Mouse (Mus musculus): Measurements from ENCODE around the gene Zswim1.

The Zswim1 gene

DNA sequence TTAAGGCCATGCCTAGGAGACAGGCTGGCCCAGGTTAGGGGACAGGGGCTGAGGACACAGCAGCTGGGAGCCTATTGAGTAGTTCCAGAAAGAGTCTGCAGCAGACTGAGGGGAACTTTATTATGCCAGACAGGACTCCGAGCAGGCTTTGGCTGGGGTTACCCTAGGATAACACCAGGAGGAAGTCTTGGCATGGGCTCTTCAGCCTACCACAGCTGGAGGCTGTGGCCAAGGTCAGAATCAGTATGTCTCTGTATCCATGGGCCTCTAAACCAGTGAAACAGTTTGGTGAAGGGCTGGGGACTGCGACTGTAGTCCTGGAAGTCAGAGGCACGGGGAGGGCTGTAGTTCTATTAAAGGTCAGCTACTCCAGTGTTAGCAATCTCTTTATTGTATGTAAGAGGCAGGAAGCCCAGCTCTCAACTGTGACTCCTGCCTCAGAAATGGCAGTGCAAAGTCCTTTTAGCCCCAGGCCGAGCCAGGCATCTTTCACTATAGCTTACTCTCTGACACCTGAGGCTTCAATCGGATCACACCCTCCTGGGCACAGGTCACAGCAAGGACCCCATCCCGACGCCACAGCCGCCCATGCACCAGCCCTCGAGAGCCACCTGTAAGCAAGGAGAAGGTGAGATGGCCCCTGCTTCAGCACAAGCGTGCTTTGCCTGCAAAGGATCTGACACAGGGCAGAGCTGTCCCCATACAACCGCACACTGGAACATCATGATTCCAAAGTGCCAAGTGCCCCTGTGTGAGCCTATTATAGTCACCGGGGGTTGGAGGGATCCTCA is 29.9 kb upstream of the Zswim1 start:
- in situ Hi-C loops (cut with MboI, MseI) = loop anchor here (10.0 kb wide), 1 partner anchor 522 kb away; no protein-coding TSS in a partner anchor

- in situ Hi-C loops (cut with MboI, MseI) = loop anchor here (10.0 kb wide), 1 partner anchor 522 kb away; no protein-coding TSS in a partner anchor
These were observed 29.2 kb upstream of the Zswim1 start for GRCm38 (mm10) chr2:164793236-164793635.

DNA sequence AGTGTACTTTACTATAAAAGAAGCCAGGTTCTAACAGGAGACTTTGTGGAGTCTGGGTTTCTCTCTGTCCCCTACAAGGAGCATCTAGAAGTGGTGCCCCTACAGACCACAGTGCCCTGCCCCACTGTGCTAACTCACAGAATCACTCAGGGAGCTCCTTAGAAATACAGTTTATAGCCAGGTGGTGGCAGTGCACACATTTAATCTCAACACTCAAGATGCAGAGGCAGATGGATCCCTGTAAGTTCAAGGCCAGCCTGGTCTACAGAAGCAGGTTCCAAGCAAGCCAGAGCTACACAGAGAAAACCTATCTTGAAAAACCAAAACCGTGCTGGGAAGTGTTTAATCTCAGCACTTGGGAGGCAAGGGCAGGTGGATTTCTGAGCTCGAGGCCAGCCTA is 28.7 kb upstream of the Zswim1 start:
- in situ Hi-C loops (cut with MboI, MseI) = loop anchor here (10.0 kb wide), 1 partner anchor 521 kb away; no protein-coding TSS in a partner anchor

DNA sequence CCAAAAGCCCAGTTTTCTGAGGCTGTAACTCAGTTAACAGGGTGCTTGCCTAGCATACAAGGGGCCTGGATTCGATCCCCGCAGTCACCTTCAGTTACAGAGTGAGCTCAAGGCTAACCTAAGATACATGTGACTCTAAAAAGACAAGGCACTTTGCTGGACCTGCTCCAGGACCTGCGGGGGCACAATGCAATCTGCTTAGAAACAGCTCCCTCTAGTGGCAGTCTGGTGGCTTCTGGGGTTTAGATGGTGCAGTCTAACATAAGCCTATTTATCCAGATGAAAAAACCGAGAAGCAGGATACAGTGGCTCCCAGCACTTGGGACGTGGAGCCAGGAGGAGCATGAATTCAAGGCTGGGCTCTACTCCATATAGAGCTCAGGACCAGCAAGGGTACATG is 28.2 kb upstream of the Zswim1 start:
- in situ Hi-C loops (cut with MboI, MseI) = loop anchor here (10.0 kb wide), 1 partner anchor 521 kb away; no protein-coding TSS in a partner anchor

GRCm38 (mm10) chr2:164795868-164796267 is 26.6 kb upstream of the Zswim1 start:
- in situ Hi-C loops (cut with MboI, MseI) = loop anchor here (10.0 kb wide), 1 partner anchor 519 kb away; no protein-coding TSS in a partner anchor

GRCm38 (mm10) chr2:164798554-164798953 is 23.9 kb upstream of the Zswim1 start:
- in situ Hi-C loops (cut with MboI, MseI) = loop anchor here (10.0 kb wide), 1 partner anchor 516 kb away; no protein-coding TSS in a partner anchor

GRCm38 (mm10) chr2:164800252-164801004 is 22.1 kb upstream of the Zswim1 start:
- in situ Hi-C loops (cut with MboI, MseI) = no loop called here

DNA sequence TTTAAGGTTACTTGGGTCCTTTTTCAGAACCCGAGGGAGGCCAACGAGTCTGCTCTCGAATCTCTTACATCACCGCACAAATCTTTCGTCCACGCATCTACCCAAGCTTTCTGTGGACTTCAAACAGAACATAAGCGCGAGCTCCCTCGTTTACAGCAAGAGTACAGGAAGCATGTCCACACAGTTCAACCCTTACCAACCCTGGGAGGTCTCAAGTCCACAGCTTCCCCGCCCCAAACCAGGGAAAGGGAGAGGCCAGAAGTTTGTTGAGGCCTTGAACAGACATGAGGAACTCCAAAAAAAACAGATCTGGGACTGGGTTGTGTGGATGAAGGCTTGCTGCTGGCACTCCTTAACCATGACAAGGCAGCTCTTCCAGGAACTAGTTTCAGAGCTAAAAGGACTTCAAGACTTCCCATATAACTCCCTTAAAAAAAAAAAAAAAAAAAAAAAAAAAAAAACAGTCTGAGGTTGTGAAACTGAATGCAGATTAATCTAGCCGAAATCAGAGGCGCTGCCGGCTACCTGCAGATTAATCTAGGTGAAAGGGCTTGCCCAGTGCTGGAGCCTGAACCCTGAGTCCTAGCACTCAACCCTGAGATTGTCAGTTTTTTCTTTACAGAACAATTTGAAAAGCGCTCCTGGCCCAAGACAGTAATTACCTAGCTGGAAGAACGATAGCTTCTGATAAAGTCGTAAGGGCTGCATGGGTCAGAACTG is 19.1 kb upstream of the Zswim1 start:
- in situ Hi-C loops (cut with MboI, MseI) = no loop called here

GRCm38 (mm10) chr2:164803921-164804313 is 18.6 kb upstream of the Zswim1 start:
- in situ Hi-C loops (cut with MboI, MseI) = no loop called here

GRCm38 (mm10) chr2:164804533-164805331 is 17.8 kb upstream of the Zswim1 start, which contains the start of the genes Acot8 and Zswim3:
TSS of gene Acot8 (minus strand) at chr2:164804882.
TSS of gene Zswim3 (plus strand) at chr2:164805098.
- in situ Hi-C loops (cut with MboI, MseI) = no loop called here

DNA sequence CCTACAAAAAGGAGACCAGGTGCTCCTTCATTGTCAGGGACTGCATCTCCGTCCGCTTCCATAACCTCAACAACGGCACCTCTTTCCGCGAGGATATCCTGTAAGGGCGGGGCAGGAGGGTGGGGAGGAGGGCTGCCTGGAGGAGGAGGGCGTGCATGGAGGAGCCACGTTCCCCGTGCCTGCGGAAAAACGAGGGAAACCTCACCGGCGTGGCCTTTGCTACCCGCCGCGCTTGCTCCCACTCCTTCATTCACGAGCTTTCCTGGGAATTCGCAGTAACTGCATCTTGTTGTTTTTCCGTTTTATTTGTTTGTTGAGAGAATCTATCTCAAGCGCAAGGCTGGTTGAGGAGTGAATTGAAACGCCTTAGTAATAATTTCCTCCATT is 17.2 kb upstream of the Zswim1 start:
- in situ Hi-C loops (cut with MboI, MseI) = no loop called here

DNA sequence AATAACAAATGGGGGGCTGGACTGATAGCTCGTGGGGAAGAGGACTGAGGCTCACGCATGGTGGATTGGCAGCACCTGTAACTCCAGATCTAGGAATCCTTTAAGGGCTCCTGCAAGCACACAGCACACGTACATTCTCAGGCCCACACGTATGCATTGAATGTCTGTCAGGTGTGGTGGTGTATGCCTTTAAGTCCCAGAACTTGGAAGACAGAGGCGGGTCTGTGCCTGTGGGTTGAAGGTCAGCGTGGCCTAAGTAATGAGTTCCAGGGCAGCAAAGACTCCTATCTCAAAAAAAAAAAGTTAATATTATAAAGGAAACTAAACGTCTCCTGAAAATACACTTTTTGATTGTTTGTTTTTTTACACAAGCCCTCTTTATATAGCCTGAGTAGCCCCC is 15.9 kb upstream of the Zswim1 start:
- in situ Hi-C loops (cut with MboI, MseI) = no loop called here

- in situ Hi-C loops (cut with MboI, MseI) = no loop called here
These were observed 8.9 kb upstream of the Zswim1 start for GRCm38 (mm10) chr2:164813557-164813956.

- in situ Hi-C loops (cut with MboI, MseI) = no loop called here
These were observed 7.1 kb upstream of the Zswim1 start for GRCm38 (mm10) chr2:164815348-164815747.

- in situ Hi-C loops (cut with MboI, MseI) = no loop called here
These were observed 6.7 kb upstream of the Zswim1 start for GRCm38 (mm10) chr2:164815821-164816220.

DNA sequence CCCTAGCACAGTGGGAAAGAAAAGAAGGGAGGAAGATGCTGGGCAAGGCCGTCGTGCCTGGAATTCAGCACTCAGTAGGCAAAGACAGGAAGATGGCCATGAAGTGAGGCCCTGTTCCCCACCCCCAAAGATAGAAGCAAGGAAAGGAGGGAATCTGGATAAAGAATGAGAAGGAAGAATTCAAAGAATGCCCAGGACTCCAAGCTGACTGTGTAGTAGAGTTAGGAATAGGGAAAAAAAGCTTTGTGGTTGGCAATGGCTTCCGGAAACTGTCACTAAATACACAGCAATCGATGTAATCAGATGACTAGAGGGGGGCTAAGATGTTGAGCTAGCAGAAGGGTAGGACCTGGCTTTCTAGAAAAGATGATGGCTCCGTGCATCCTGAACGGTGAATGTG is 5.3 kb upstream of the Zswim1 start:
- in situ Hi-C loops (cut with MboI, MseI) = no loop called here

- in situ Hi-C loops (cut with MboI, MseI) = no loop called here
These were observed 4.8 kb upstream of the Zswim1 start for GRCm38 (mm10) chr2:164817703-164818102.

DNA sequence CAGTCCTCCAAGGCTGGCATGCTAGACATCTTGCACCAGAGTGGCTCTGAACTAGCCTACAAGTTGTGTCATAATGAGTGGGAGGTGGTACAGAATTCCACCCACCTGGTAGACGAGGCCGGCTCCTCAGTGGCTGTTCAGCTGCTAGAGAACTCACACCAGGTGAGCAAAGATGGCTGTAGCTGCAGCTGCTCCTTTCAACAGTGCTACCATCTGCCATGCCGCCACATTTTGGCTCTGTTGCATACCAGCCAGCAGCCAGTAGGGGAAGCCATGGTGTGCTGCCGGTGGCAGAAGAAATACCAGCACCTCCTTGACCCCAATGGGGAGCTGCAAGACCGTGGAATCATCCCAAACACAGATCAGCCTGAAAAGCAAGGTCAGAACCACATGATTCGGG is 1.4 kb upstream of the Zswim1 start:
- in situ Hi-C loops (cut with MboI, MseI) = no loop called here

GRCm38 (mm10) chr2:164823181-164823585 is 697 bp downstream of the Zswim1 start:
- in situ Hi-C loops (cut with MboI, MseI) = no loop called here

GRCm38 (mm10) chr2:164823969-164824368 is 1.5 kb downstream of the Zswim1 start:
- in situ Hi-C loops (cut with MboI, MseI) = no loop called here

GRCm38 (mm10) chr2:164825521-164825920 is 3.0 kb downstream of the Zswim1 start:
- in situ Hi-C loops (cut with MboI, MseI) = no loop called here

Measured in T-helper 2 cell (primary cell).